Mouse (Mus musculus) kidney, adult 9 months (tissue): Measurements from ENCODE around the gene Gm11937.
"Not testable (repeated sequence)": the region's sequence is repeated elsewhere in the genome, so short reads cannot be mapped to it uniquely, and the experiment has no call there.

Experiments used
- DNase-seq: peaks from one replicate; pipeline ENCODE4 v3.0.0; 2022

Gm11937 gene

DNA sequence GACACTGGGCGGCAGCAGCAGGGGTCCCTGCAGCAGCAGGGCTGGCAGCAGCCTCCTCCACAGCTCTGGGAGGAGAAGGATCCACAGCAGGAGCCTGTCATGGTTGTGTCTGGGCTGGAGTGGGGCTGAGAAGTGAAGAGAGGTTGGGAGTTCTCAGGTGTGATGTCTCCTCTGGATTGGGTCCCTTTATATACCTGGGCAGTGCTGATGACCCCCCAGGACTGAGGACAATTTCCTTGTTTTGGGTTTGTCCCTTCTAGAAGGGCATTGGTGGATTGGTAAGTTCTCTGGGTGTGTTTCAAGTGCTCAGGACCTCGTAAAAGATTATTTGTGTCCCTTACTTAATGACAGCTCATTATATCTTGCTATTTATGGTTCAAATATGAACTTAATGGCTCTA is at the start of gene Gm11937:
Gm11937 (minus strand) TSS at position 101 of the 400 bp plus-strand sequence.
- not testable (repeated sequence) for DNase-seq

DNA sequence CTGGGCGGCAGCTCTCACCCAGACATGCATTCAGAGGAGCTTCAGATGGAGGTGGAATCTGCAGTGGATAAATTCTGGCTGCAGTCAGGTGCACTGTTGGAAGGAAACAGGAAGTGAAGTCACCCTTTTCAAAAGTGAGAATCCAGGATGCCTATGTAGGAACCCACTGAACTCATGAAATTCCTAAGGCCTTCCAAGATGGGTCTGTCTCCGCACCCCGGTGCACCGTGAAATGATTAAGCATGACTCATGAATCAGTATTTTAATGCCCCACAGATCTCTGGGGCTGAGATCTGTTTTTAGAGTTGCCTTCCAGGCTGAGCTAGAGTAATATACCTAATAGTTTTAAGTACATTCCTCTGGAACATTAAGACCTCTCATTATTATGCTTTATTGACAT is 49.3 kb upstream of the Gm11937 start:
- DNase-seq = no peak

DNA sequence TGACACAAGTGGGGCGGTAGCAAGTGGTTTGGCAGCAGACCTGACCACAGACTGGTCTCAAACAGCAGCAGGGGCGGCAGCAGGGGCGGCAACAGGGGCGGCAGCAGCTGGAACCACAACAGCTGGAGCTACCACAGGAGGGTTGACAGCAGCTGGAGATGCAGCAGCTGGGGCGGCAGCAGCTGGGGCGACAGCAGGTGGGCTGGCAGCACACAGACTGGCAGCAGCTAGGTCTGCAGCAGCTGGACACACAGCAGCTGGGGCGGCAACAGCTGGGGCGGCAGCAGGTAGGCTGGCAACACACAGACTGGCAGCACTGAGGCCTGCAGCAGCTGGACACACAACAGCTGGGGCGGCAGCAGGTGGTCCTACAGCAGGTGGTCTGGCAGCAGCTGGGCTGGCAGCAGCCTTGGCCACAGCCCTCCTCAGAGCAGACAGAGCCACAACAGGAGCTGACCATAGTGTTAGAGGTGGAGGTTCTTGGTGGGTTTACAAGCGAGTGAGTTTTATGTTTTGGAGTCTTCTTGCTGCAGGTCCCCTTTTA is 48.5 kb upstream of the Gm11937 start, which contains the start of gene Gm11563:
Gm11563 (minus strand) TSS at position 494 of the 544 bp plus-strand sequence.
- DNase-seq = not testable (repeated sequence)

DNA sequence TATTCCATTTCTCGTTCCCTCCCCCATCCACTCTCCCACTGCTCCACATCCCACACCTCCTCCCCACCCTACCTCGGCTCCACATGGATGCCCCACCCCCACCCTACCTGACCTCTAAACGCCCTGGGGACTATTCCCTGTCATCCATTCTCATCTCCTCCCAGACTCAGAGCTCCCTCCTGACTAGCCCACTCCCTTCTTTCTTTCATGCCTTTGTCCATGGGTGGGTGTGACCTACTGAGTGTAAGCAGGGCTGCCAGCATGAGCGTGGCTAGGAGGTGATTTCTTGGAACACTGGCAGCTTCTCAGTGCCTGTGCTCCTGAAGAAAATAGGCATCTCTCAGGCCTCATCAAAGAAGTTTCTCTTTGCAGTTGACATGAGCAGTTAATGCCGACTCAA is 47.1 kb upstream of the Gm11937 start:
- DNase-seq = no peak

DNA sequence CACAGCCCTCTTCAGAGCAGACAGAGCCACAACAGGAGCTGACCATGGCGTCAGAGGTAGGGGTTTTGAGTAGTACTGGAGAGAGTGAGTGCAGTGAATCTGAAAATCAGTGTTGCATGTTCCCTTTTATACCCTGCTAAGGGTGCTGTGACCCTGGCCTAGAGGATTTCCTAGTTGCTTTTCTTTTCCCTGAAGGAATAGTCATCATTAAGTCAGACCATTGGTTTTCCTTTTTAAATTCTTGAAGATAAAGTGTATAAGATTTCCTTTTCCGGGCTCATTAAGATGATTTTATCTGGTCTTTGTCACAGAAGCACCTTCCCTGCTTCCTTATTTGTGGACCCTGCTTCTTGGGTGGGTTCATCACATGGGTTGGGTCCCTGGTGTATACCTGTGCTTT is 40.1 kb upstream of the Gm11937 start, which contains the start of gene Gm11555:
Gm11555 (minus strand) TSS at position 101 of the 400 bp plus-strand sequence.
- DNase-seq = no peak

DNA sequence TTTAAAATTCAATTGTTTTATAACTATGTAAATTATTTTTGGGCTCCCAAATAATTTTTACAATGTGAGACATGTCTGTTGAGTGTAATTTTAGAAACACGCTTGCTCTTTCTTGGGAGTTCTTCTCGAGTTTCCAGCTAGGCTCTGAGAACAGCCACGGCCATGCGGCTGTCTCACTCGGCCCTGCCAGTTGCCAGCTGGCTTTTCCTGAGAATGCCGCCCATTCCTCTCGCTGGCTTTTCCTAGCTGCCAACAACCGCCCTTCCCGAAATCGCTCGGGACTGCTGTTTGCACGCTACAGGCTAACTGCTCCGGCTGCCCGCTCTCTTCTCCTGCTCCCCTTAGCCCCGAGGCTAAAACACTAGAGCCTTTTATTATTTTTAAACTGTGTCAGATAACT is 36.5 kb upstream of the Gm11937 start:
- DNase-seq = no peak

DNA sequence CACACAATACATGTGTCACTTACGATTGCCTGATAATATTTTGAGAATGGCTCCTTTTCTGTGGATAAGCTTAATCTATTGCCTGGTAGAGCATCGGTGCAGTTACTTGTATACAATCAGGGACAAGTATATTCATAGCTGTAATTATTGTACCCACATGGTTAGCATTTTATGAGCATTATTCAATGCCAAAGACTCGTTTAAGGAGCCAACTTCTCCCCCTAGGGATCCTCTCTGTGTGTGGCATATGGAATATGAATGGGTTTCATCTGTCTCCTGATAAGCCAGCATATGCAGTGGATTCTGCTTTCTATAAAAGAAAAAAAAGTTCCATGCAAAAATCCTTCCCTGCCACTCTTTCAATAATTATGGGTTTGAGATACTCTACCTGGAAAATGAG is 34.4 kb upstream of the Gm11937 start:
- DNase-seq = no peak

DNA sequence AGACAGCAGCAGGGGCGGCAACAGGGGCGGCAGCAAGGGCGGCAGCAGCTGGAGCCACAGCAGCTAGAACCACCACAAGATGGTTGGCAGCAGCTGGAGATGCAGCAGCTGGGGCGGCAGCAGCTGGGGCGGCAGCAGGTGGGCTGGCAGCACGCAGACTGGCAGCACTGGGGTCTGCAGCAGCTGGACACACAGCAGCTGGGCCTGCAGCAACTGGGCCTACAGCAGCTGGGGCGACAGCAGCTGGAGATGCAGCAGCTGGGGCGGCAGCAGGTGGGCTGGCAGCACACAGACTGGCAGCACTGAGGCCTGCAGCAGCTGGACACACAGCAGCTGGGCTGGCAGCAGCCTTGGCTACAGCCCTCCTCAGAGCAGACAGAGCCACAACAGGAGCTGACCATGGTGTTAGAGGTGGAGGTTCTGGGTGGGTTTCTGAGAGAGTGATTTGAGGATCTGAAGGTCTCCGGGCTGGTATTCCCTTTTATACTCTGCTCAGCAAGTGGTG is 33.7 kb upstream of the Gm11937 start, which contains the start of gene Krtap4-7:
Krtap4-7 (minus strand) TSS at position 455 of the 505 bp plus-strand sequence.
- DNase-seq = not testable (repeated sequence)

DNA sequence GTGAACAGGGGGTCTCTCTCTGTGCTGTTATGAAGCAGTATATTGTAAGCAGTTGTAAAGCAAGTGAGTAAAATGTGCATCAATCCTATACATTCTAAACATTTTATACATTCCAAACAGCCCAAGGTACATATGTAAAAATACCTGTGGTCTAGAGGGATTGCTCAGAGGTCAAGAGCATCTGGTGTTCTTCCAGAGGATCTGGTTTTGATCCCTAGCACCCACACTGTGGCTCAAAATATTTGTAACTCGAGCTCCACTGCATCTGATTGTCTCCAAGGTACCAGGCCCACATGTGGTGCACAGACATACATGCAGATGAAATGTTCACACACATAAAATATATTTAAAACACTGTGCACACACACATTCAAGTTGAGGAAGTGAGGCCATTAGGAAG is 30.9 kb upstream of the Gm11937 start:
- DNase-seq = no peak

DNA sequence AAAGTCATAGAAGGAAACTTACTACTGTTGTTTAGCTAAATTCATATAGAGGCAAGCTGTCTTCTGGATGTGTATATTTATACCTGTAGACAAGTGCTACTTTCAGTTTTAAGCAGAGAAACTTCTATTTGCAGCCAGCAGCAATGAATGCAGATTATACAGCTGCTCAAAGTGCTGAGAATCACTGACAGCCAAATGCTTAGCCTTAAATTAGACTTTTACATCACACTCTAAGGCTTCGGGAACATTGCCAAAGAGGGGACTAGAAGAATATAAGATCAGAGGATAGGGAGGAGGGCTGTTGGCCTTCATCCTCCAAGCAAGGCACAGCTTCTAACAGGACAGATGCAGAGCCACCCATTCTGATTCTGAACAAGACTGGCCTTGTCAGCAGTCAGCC is 27.1 kb upstream of the Gm11937 start:
- no peak for DNase-seq

DNA sequence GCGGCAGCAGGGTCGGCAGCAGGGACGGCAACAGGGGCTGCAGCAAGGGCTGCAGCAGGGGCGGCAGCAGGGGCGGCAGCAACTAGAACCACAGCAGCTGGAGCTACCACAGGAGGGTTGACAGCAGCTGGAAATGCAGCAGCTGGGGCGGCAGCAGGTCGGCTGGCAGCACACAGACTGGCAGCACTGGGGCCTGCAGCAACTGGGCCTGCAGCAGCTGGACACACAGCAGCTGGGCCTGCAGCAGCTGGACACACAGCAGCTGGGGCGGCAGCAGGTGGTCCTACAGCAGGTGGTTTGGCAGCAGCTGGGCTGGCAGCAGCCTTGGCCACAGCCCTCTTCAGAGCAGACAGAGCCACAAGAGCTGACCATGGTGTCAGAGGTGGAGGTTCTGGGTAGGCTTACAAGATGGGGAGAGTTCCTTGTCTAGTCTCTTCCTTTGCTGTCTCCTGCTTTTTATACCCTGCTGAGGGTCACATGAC is 24.7 kb upstream of the Gm11937 start, which contains the start of gene Krtap4-2:
Krtap4-2 (minus strand) TSS at position 432 of the 482 bp plus-strand sequence.
- DNase-seq = no peak

DNA sequence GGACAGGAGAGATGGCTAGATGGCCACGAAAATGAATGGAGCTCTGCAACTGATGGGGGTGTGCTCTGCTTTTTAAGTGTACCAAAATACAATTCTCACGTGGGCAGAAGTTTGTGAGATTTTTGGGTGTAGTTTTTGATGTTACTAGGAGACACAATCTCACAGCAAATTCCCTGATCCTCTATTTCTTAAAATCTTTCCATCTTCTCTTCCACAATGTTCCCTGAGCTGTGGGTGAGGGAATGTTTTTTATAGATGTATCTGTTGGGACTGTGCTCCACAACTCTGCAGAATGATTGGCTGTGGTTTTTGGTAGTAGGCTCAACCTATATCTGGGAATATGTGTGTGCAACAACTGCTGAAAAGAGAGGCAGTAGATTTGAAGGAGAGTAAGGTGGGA is 23.3 kb upstream of the Gm11937 start:
- DNase-seq = no peak

DNA sequence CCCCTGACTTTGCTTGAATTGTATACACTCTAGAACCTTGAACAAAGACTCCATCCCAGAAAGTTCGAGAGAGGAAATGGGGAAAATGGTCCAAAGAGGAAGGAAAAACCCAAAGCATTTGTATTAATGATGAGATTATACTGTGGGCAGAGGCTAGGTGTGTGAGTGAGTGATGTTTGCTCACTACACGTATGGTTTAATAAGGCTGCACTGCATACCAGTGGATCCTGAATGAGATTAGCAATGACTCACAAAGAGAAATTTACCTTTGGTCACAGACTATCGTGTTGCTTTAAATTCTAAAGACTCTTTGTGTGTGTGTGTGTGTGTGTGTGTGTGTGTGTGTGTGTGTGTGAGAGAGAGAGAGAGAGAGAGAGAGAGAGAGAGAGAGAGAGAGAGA is 20.9 kb upstream of the Gm11937 start:
- no peak for DNase-seq

DNA sequence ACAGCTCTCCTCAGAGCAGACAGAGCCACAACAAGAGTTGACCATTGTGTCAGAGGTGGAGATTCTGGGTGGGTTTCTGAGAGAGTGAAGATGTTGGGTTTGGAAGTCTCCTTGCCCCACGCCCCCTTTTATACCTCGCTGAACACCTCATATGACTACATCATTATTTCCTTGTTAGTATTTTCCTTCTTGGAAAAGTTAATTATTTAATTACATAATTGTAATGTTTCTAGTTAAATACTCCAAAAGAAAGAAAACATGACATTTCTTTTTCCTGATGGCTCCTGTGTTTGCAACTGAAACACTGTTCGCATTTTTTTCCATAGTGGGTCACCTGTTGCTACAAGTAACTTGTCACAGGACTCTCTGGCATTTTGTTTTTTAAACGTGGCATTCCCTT is 18.1 kb upstream of the Gm11937 start, which contains the start of gene Krtap4-1:
Krtap4-1 (minus strand) TSS at position 101 of the 400 bp plus-strand sequence.
- DNase-seq = no peak

DNA sequence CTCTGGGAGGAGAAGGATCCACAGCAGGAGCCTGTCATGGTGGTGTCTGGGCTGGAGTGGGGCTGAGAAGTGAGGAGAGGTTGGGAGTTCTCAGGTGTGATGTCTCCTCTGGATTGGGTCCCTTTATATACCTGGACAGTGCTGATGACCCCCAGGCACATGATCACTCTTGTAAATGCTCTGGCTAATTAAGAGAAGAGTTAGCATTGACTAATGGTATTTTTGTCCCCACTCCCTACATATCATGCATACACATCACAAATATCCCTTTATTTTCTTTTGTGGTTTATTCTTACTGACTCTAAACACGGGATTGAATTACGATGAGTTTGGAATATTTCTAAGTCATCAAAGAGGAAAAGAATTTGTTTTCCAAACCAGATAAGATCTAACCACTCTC is 10.3 kb upstream of the Gm11937 start, which contains the start of gene Gm11562:
Gm11562 (minus strand) TSS at position 101 of the 400 bp plus-strand sequence.
- no peak for DNase-seq

DNA sequence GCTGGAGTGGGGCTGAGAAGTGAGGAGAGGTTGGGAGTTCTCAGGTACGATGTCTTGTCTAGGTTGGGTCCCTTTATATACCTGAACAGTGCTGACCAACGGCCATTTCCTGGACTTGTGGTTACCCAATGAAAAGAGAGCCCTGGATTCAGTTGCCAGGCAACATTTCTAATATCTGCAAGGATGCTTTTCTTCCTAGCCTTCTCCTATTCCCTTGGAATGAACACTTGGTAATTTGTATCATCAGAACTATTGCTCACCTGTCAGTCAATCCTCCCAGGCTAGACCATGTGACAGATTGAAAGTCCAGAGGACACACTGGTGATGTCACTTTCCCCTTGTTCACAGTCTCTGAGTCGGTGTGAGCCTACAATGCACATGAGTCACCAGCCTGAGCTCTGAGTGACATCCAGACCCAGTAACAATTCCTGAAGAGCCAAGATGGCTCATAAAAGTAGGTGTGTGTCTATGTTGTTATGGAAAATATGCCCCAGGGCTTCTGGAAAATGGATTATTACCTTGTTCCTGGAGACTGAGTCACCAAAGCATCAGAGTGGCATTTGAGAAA is 4.9 kb upstream of the Gm11937 start, which contains the start of gene Krtap2-4:
Krtap2-4 (minus strand) TSS at position 51 of the 568 bp plus-strand sequence.
- no peak for DNase-seq

DNA sequence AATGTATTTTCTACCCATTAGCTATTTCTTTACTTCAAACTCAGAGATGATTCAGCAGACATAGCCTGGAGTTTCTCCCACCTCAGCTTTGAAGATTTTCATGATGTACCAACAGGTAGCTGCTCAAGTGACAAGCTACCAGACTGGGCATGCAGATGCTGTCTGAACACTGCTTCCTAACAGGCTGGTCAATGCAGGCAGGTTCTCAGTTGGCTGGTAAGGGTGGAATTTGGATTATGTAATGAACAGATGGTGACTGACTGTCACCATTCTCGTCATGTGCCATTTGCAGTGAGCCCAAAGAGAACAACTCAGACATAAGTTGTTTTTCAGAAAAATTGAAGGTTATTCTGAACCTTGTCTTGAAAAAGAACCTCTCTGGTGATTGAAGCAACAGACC is 863 bp downstream of the Gm11937 start:
- DNase-seq = no peak

DNA sequence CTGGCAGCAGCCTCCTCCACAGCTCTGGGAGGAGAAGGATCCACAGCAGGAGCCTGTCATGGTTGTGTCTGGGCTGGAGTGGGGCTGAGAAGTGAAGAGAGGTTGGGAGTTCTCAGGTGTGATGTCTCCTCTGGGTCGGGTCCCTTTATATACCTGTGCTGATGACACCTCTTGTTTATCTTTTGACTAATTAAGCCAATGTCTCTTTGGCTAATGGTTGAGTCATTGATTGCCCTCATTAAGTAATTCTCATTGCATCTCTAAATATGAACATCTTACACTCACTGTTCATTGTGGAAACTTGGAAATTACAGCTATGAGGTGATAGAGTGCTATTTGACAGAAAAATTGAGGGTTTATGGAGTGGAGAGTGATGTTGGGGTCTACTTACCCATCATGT is 6.8 kb downstream of the Gm11937 start, which contains the start of gene Gm11938:
Gm11938 (minus strand) TSS at position 101 of the 400 bp plus-strand sequence.
- not testable (repeated sequence) for DNase-seq

DNA sequence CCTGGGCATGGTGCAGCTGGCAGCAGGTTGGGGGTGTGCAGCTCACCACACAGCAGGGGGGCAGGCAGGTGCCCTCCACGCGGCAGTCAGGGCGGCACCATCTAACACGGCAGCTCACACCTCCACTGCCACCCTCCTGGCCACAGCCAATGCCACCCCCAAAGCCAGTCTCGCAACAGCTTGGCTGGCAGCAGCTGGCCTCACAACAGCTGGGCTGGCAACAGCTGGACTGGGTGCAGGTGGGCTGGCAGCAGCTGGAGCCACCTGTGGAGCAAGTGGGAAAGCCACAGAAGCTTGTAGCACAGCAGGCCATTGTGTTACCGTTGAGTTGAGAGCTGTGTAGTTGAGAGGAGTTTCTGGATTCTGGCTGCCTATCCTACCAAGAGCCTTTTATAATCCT is 12.2 kb downstream of the Gm11937 start, which contains the start of gene Krtap9-3:
Krtap9-3 (minus strand) TSS at position 364 of the 400 bp plus-strand sequence.
- DNase-seq = not testable (repeated sequence)

DNA sequence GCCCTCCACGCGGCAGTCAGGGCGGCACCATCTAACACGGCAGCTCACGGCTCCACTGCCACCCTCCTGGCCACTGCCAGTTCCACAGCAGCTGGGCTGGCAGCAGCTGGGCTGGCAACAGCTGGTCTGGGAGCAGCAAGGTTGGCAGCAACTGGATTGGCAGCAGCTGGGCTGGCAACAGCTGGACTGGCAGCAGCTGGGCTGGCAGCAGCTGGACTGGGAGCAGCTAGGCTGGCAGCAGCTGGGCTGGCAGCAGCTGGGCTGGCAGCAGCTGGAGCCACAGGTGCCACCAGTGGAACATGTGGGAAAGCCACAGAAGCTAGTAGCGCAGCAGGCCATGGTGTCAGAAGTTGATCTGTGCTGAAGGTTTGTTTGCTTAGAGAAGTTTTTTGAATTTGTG is 19.0 kb downstream of the Gm11937 start, which contains the start of gene Krtap1-3:
Krtap1-3 (minus strand) TSS at position 359 of the 400 bp plus-strand sequence.
- no peak for DNase-seq

DNA sequence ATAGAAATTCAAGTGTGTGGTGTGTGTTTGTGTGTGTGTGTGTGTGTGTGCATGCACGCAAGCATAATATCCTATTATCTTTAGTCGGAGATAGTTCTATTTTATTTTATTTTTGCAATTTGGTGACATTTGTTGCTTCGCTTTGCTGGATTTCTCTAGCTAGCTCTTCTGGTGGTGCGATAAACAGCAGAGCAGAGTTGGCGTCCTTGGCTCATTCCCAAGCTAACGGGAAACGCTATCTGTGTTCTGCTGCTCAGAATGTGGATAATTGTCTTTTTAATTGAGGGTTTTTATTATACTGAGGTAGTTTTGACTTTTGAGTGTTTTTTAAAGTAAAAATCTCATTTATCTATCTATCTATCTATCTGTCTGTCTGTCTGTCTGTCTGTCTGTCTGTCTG is 24.9 kb downstream of the Gm11937 start:
- DNase-seq = no peak

DNA sequence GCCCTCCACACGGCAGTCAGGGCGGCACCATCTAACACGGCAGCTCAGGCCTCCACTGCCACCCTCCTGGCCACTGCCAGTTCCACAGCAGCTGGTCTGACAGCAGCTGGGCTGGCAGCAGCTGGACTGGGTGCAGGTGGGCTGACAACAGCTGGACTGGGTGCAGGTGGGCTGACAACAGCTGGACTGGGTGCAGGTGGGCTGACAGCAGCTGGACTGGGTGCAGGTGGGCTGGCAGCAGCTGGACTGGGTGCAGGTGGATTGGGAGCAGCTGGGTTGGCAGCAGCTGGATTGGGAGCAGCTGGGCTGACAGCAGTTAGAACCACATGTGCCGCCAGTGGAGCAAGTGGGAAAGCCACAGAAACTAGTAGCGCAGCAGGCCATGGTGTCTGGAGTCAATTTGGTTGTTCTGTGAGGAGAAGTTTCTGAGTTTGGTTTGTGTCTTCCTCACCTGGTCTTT is 26.7 kb downstream of the Gm11937 start, which contains the start of gene Krtap1-4:
Krtap1-4 (minus strand) TSS at position 410 of the 460 bp plus-strand sequence.
- DNase-seq = no peak

DNA sequence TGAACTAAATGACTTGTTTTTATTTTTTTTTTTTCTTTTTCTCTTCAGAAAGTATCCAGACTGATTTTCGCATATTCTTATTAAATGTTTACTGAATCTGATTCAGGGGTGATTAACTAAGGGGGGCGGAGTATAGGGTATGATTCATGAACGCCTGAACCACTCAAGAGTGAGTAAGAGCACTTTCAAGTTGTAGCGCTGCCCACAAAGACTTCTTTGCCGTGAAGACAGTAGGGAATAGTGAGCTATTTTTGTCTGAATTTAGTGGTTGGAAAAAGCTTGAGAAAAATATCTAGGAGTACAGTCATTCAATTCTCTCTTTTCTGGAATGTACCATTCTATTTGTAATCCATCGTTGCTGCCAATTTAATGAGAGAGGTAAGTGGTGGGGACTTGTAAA is 28.4 kb downstream of the Gm11937 start:
- DNase-seq = no peak
